Mouse (Mus musculus): ENCODE measurements around the gene Acvr1. TPM values are rescaled to one million over a fixed set of nuclear protein-coding genes. Genes with fewer than 3 reads are reported as not detected.

Gene Acvr1
- polyA plus RNA-seq, 1 experiment: not detected

- TF ChIP-seq GATA1 (IDR thresholded peaks at IDR 0.05; ENCODE audit: low read length): no peak
These were observed 133.6 kb downstream of the Acvr1 start for GRCm38 (mm10) chr2:58433317-58433716.

DNA sequence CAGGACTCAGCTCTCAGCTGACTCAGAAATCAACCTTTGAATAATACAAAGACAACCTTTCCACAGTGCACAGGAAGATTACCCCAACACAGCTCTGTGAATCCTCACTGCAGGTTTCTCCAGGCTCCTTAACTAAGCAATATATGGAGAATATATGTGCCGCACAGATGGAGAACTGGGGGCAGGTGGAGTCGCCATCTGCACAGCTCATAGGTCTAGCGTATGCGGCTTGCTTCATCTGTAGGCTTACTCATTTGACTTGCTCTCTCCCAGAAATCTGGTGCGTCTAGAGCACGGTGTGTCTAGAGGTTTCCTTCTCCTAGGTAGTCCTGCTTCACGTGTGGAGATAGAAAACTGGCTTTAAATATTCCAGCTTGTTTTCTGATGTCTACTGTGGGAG is 134.7 kb downstream of the Acvr1 start:
- no peak for TF ChIP-seq GATA1 (IDR thresholded peaks at IDR 0.05; ENCODE audit: low read length)

DNA sequence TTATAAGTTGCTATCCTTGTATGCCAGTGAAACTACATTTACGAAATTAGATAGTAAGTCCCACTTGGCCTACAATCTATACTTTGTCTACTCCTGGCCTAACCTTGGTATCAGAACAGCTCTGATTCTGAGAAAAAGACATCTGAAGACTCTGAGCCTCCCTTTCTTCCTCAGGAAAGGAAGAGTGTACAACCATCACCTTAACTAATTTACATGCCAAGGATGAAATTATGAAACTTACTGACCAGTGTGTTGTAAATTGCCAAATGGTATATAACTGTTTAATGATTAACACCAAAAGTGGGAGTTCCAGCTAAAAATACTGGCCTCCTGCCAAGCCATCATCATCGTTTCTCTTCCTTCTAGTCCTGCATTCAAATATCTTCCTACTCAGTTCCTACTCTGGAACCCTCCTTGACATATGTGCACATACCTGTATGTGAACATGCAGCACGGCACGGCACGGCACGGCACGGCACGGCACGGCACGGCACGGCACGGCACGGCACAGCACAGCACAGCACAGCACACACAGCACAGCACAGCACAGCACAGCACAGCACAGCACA is 141.4 kb downstream of the Acvr1 start:
- no peak for TF ChIP-seq GATA1 (IDR thresholded peaks at IDR 0.05; ENCODE audit: low read length)

- TF ChIP-seq GATA1 (IDR thresholded peaks at IDR 0.05; ENCODE audit: low read length): no peak
These were observed 143.6 kb downstream of the Acvr1 start for GRCm38 (mm10) chr2:58423319-58423718.

DNA sequence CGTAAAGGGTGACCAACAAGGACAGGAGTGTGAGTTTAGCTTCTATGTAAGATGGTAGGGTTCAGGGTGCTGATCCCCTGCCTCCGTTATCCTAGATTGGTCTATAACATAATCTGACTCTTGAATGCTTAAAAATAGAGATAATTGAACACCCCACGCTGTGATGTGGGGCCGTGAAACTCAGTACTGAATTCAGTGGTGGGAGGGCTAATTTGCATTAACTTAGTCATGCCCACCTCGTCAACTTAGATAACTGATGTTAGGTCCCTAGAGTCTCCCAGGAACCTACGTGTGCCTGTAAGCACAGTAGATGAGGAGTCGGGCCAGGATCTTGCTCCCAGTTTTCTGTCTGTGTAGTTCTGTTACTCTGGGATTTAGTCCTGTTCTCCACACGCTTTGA is 147.4 kb downstream of the Acvr1 start:
- no peak for TF ChIP-seq GATA1 (IDR thresholded peaks at IDR 0.05; ENCODE audit: low read length)

DNA sequence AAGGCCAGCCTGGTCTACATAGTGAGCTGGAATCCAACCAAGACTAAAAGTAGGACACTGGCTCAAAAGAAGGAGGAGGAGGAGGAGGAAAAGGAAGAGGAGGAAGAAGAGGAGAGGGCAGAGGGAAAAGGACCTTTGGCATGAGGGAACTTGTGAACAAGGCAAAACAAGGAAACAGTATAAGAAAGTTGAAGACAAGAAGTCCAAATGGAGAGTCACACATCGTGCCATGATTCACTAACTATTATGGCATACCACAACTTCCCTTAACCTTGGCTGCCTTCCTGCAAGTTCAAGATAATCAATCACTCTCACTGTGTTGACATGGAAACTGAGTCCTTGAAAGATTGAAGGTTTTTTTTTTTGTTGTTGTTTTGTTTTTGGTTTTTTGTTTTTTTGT is 148.8 kb downstream of the Acvr1 start:
- TF ChIP-seq GATA1 (IDR thresholded peaks at IDR 0.05; ENCODE audit: low read length): no peak

GRCm38 (mm10) chr2:58417684-58418083 is 149.3 kb downstream of the Acvr1 start:
- TF ChIP-seq GATA1 (IDR thresholded peaks at IDR 0.05; ENCODE audit: low read length): no peak

DNA sequence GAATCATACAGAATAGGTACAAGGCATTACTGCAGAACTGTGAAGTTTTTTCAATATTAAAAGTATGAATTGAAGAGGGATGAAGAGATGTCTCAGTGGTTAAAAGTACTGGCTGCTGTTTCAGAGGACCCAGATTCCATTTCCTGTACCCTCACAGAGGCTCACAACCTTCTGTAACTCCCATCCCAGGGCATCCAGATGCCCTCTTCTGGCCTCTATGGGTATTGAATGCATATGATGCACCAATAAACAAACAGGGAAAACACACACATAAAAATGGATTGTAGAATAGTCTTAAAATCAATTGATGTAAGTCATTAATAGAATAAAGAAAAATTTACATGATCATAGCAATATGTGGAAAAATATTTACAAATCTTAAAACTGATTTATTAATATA is 151.9 kb downstream of the Acvr1 start:
- no peak for TF ChIP-seq GATA1 (IDR thresholded peaks at IDR 0.05; ENCODE audit: low read length)

DNA sequence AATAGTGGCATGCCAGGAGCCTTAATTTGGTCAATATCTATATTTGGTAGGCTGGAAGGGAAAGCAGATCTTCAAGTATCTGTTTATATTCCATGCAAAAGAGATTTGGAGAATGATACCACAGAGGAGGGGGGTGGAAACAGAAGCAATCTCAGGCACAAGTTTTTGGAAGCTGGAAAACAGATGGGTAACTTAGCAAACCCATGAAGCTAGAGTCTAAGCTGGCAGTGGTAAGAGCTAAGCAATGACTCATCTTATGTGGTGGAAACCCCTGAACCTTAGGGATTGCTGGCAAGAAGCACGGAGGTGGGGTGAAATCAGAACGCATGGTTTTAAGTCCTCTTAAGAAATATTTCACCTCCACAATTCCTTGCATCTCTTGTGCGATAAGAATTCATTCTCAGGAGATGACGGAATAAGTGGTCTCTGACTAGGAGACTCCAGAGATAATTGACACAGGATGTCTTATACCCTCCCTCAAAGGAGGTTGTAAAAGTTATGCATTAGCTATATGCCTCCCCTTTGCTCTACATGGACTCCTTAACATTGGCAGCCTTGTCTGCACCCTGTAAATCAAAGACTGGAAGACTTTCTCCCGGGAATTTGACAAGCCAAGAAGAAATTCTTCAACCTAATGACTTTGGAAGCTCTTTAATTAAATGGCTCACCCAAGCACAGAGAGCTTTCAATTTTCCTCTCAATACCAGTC is 157.9 kb downstream of the Acvr1 start:
- TF ChIP-seq GATA1 (IDR thresholded peaks at IDR 0.05; ENCODE audit: low read length): no peak

- no peak for TF ChIP-seq GATA1 (IDR thresholded peaks at IDR 0.05; ENCODE audit: low read length)
These were observed 163.5 kb downstream of the Acvr1 start for GRCm38 (mm10) chr2:58403481-58403880.

DNA sequence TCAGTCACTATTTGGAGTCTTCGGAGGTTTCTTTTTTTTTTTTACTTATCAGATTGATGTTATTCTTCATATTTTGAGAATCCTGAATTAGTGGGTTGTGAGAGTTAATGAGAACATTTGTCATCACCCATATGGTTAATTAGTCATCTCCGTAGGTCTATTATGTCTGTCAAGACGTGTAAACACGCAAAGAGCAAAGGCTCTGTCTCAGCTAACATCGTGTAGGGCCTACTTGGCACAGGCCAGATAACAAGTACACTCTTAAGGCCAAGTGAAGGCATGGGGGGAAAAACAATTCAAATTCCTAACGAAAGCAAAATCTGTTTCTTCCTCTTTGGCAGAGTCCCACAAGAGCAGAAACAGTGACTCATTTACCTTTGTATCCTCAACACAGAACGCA is 178.4 kb downstream of the Acvr1 start:
- TF ChIP-seq GATA1 (IDR thresholded peaks at IDR 0.05; ENCODE audit: low read length): no peak

DNA sequence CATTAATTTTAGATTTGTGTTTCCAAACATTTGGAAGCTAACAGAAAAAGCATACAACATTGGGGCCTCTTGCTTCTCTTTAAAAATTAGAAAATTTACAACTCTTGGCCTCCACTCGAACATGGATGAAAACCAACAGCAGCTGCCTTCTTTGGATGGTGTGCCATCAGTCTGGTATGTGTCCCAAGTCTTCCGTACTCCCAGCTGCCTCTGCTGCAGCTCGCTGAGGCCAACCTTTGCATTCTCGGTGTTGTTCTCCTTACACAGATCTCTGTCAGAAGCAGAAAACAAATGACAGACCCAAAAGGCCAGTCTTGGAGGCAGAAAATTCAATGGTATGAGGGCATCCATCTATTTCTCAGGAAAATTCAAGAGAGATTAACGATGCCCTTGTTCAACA is 186.9 kb downstream of the Acvr1 start:
- no peak for TF ChIP-seq GATA1 (IDR thresholded peaks at IDR 0.05; ENCODE audit: low read length)

GRCm38 (mm10) chr2:58379475-58379874 is 187.5 kb downstream of the Acvr1 start:
- no peak for TF ChIP-seq GATA1 (IDR thresholded peaks at IDR 0.05; ENCODE audit: low read length)

- no peak for TF ChIP-seq GATA1 (IDR thresholded peaks at IDR 0.05; ENCODE audit: low read length)
These were observed 189.4 kb downstream of the Acvr1 start for GRCm38 (mm10) chr2:58377417-58378130.

- no peak for TF ChIP-seq GATA1 (IDR thresholded peaks at IDR 0.05; ENCODE audit: low read length)
These were observed 200.8 kb downstream of the Acvr1 start for GRCm38 (mm10) chr2:58366196-58366595.

DNA sequence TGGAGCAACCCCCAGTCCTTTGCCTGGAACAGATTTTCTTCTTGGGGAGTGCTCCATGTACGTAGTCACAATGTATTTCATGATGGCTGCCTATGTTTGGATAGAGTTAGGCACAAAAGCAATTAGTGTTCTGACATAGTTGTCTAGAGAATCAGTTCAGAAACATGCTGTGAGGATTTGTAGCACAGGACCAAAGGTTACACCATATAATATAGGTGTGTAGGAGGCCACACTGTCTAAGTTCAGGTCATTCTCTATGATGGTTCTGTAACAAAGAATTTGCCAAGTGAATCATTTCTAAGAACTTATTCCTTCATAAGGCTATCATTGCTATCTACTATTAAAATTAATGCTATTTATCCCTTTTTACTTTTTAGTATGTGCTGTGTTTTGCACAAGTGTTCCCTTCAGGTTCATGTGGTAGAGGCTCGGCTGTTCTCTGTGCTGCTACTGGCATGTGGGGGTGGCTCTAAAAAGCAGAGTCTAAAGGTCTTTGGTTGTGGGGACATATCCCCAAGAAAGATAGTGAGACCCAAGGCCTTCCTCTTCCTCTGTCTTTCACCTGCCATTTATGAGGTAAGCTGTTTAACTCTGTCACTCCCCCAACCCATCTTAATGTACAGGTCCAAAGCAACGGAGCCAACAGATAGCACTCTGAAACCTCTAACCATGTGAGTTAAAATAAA is 205.5 kb downstream of the Acvr1 start:
- no peak for TF ChIP-seq GATA1 (IDR thresholded peaks at IDR 0.05; ENCODE audit: low read length)
